Mouse (Mus musculus): Measurements from ENCODE around the gene Arhgef5. TPM values are rescaled to one million over a fixed set of nuclear protein-coding genes. Genes with fewer than 3 reads are reported as not detected.

Gene Arhgef5
- polyA plus RNA-seq, 1 experiment from 2014 or later: 8.1 TPM

DNA sequence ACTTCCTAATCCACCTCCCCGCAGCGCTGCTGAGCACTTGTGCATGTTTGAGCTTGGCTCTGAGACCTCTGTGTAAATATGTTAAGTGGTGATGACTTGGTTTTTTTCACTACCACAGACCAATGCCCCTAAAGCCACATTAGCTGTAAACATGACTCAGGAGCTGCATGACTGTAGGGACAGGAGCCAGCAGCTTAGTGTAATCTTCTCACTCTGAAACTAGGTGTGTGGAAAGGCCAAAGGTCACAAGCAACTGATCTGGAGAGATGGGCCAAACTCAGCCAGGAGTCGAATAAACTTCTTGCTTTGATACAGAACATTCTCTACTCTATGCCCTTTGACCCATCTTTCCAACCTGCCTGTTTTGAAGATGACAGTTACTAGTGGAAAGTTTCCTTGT is 26.7 kb downstream of the Arhgef5 start:
- Histone ChIP-seq H3K4me3 (no peak overlapping the region), H3K27ac (no peak overlapping the region), H3K27me3 (no peaks in the 10 kb centered on the region), H3K4me1 (peaks cover 5% of the 10 kb centered on the region), H3K36me3 (0 out of 2 replicates have a peak, but pooled peaks cover 5% of the 10 kb centered on the region), H3K9me3 (no peaks in the 10 kb centered on the region), H3K4me2 (replicated peaks) (no peak overlapping the region), H3K9ac (no peak overlapping the region)
- 71% methylated on average over 3 of the region's 3 CpGs for WGBS
- no peak for ATAC-seq (ENCODE audit: insufficient number of reproducible peaks, insufficient read depth, low FRiP score, low TSS enrichment)

DNA sequence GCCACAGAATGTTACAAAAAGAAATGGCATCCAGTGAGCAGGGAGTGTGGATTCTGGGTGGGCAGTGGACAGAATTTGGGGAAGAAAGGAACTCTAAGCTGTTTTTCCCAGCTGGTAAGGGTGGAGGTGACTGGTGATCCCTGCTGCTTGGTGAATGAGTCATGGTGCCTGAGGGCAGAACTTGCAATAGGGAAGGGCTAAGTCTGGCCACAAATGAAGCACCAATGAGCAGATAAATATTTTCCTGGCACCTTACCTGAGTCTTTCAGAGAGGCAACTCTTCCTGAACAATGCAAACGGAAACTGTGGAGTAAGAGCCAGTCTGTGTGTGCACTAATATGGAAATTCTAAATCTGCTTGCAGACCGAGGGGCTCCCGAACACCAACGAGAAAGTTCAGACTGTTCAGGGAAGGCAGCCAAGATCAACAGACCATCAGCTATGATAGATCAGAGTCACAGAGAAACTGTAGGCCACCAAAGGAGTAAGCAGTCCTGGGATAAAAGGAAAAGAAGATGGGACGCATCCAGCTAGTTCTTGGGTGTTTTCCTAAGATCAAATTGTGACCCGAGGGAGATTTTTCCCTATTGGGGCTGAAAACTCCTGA is 27.2 kb downstream of the Arhgef5 start:
- Histone ChIP-seq H3K36me3 (0 out of 2 replicates have a peak, but pooled peaks cover 5% of the 10 kb centered on the region), H3K27ac (no peak overlapping the region), H3K9me3 (no peaks in the 10 kb centered on the region), H3K9ac (no peak overlapping the region), H3K4me1 (peaks cover 8% of the 10 kb centered on the region), H3K27me3 (no peaks in the 10 kb centered on the region), H3K4me2 (replicated peaks) (no peak overlapping the region), H3K4me3 (no peak overlapping the region)
- no peak for ATAC-seq (ENCODE audit: insufficient number of reproducible peaks, insufficient read depth, low FRiP score, low TSS enrichment)
- 59% methylated on average over 6 of the region's 6 CpGs for WGBS

DNA sequence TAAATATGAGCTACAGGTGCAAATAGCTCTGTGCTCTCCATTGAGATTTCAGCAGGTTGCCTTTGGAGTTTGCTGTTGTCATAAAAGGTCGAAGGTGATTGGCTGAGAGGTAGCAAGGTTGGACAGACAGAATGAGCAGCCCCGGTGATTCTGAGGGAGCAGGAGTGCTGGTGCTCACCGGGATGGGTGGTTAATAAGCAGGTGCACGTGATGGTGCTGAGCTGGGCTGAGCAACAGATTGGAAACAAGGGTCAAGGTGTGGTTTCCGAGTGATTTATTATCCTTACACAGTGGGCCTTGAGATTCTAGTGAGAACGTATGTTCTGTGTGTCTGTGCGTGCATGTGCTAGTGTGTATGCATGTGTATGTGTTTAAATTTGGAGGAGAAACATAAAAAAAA is 27.8 kb downstream of the Arhgef5 start:
- 0 out of 2 replicates have a peak, but pooled peaks cover 5% of the 10 kb centered on the region for H3K36me3 ChIP-seq
- no peak overlapping the region for H3K4me2 ChIP-seq (replicated peaks)
- no peak overlapping the region for H3K27ac ChIP-seq
- ATAC-seq (ENCODE audit: insufficient number of reproducible peaks, insufficient read depth, low FRiP score, low TSS enrichment): no peak
- peaks cover 9% of the 10 kb centered on the region for H3K4me1 ChIP-seq
- no peak overlapping the region for H3K9ac ChIP-seq
- H3K4me3 ChIP-seq: no peak overlapping the region
- no peaks in the 10 kb centered on the region for H3K27me3 ChIP-seq
- H3K9me3 ChIP-seq: no peaks in the 10 kb centered on the region
- 78% methylated on average over 7 of the region's 7 CpGs for WGBS

DNA sequence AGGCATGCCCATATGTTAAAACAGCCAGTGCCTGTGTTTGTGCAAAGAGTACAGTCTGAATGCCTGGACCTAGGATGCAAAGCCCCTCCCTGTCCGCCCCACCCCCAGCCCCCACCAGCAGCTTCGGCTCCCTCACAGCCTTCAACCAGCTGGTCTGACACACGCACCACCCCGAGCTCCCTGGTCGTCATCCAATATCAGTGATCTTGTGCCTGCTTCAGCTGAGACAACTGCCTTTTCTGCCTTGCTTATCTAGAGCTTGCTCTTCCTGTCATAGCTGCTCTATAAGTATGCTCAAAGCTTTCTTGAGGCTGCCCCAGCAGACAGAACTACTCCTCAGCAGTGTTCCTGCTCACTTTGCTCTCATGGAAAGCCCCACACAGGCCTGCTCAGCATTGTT is 30.5 kb downstream of the Arhgef5 start:
- no peak overlapping the region for H3K4me2 ChIP-seq (replicated peaks)
- H3K36me3 ChIP-seq: no peaks in the 10 kb centered on the region

DNA sequence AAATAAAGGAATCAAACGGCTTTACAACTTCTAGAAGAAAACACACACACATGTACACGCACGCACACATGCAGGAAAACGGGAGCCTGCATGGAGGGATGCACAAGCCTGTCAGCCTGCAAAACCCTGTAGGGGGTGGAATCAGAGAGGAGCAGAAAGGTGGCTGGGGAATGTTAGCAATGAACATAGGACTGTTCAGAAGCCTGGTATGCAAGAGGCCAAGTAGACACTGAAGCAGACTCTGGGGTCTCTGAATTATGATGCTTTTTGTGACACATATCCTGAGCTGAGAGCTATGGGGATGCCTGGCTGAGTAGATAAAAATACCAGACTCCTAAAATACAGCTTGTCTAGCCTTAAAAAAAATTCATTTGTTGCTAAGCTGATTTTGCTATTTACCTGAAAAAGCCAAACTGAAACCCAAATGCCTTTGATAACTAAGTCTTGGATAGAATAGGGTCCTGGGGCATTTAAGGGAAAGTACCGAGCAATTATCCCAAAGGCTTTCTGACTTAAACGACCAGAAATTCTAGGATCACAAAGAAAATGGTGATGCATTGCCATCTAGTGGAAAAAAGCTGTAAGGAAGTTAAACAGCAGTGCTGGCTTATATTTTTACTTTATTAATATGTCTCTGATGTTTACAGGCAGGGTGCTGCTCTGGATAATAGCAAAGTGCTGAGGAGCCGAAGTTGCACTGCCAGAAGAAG is 31.6 kb downstream of the Arhgef5 start:
- H3K4me2 ChIP-seq (replicated peaks): no peak overlapping the region
- no peaks in the 10 kb centered on the region for H3K27me3 ChIP-seq
- no peaks in the 10 kb centered on the region for H3K36me3 ChIP-seq
- H3K27ac ChIP-seq: no peak overlapping the region
- H3K9me3 ChIP-seq: no peaks in the 10 kb centered on the region
- WGBS: 43% methylated on average over 7 of the region's 7 CpGs
- ATAC-seq (ENCODE audit: insufficient number of reproducible peaks, insufficient read depth, low FRiP score, low TSS enrichment): no peak
- H3K9ac ChIP-seq: no peak overlapping the region
- no peak overlapping the region for H3K4me3 ChIP-seq
- H3K4me1 ChIP-seq: peaks cover 9% of the 10 kb centered on the region

More for the DNA sequence above, 30.5 kb downstream of the Arhgef5 start:
- peaks cover 9% of the 10 kb centered on the region for H3K4me1 ChIP-seq
- H3K9me3 ChIP-seq: no peaks in the 10 kb centered on the region
- 40% methylated on average over 5 of the region's 5 CpGs for WGBS
- H3K9ac ChIP-seq: no peak overlapping the region
- no peak overlapping the region for H3K27ac ChIP-seq
- ATAC-seq (ENCODE audit: insufficient number of reproducible peaks, insufficient read depth, low FRiP score, low TSS enrichment): no peak
- H3K27me3 ChIP-seq: no peaks in the 10 kb centered on the region
- no peak overlapping the region for H3K4me3 ChIP-seq

DNA sequence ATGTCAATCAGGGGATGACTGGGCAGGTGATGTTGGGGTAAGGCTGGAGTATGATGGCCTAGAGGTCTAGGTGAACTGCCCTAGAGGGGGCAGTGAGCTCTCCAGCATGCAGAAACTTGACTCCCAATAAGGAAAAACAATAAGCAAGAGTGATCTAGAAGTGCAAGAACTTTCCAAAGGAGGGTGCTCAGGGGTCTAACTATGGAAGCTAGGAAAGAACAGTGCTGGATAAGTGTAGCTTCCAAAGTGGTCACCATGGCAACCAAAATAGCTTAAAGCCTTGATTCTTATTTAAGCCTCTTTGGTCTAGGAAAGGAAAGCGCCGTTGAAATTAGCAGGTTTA is 32.1 kb downstream of the Arhgef5 start:
- H3K9ac ChIP-seq: no peak overlapping the region
- H3K27ac ChIP-seq: no peak overlapping the region
- no peaks in the 10 kb centered on the region for H3K36me3 ChIP-seq
- H3K27me3 ChIP-seq: no peaks in the 10 kb centered on the region
- peaks cover 9% of the 10 kb centered on the region for H3K4me1 ChIP-seq
- no peaks in the 10 kb centered on the region for H3K9me3 ChIP-seq
- H3K4me3 ChIP-seq: no peak overlapping the region
- 28% methylated on average over 2 of the region's 2 CpGs for WGBS
- no peak for ATAC-seq (ENCODE audit: insufficient number of reproducible peaks, insufficient read depth, low FRiP score, low TSS enrichment)
- no peak overlapping the region for H3K4me2 ChIP-seq (replicated peaks)

DNA sequence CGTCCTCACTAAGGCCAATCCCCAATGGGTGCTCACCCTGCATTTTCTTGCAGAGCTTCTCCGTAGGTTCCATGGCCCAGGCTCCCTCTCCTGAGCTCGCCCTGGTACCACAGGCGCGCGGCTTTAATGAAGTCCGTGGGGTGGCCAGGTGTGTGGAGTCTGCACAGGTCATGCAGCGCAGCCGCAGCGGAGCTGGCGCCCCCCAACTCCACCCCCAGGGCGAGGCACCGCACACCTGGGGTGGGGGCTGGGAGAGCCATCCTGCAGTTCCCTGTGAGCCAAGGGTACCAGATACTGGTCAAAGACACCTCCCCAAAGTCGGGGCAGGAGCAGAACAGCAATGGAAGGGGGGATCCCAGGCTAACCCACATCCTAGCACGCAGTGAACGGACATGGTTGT is 44.1 kb downstream of the Arhgef5 start, which contains the start of gene Nobox:
TSS of gene Nobox (minus strand) at position 101 of the 400 bp plus-strand sequence.
- 0 out of 2 replicates have a peak, but pooled peaks have one; percentile 38 for ATAC-seq (ENCODE audit: insufficient number of reproducible peaks, insufficient read depth, low FRiP score, low TSS enrichment)
- H3K4me1 ChIP-seq: peaks cover 3% of the 10 kb centered on the region; the same call in 1 of the 2 replicates
- H3K36me3 ChIP-seq: no peaks in the 10 kb centered on the region
- H3K4me2 ChIP-seq (replicated peaks): no peak within 1 kb of the TSS
- no peaks in the 10 kb centered on the region for H3K9me3 ChIP-seq
- no peak within 1 kb of the TSS for H3K9ac ChIP-seq
- 64% methylated on average over 16 of the region's 16 CpGs for WGBS
- H3K27me3 ChIP-seq: no peaks in the 10 kb centered on the region
- H3K27ac ChIP-seq: no peak within 1 kb of the TSS
- H3K4me3 ChIP-seq: no peak within 1 kb of the TSS

DNA sequence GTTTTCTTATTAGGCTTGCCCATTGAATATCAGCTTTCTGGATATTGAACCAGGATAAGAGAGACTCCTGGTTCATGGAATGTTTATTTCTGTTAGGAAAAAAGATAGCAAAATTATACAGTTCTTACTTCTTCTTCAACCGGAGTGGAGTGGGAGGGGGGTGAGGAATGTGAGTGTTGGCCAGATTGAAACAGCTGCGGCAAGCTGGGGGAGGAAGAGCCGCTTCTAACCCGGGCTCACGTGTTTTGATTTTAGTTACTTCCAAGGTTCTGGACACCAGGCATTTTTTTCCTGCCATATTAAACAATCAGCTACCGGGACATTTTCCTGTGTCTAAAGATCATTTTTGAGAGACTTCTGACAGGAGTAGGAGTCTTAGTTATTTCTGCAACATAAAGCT is 44.7 kb downstream of the Arhgef5 start:
- WGBS: 51% methylated on average over 6 of the region's 6 CpGs

DNA sequence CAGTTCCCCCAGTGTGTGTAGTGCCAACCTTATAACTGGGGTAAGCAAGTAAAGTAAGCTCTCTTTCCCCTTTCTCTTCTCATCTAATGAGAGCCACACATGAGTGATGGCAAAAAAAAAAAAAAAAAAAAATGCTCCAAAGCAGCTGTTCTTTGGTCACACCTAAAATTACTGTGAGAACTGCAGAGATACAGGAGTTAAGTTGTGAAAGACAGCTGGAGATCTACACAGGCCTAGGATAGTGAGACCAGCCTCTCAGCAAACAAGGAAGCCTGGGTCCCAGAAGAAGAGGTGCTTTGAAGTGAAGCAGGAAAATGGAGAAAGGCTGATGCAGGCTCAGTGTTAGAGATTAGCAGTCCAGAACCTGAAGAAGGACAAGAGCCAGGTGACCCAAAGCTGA is 47.2 kb downstream of the Arhgef5 start:
- Histone ChIP-seq H3K27ac (no peak overlapping the region), H3K9me3 (no peaks in the 10 kb centered on the region), H3K9ac (no peak overlapping the region), H3K4me1 (peaks cover 3% of the 10 kb centered on the region; the same call in 1 of the 2 replicates), H3K36me3 (no peaks in the 10 kb centered on the region), H3K4me2 (replicated peaks) (no peak overlapping the region), H3K4me3 (no peak overlapping the region), H3K27me3 (no peaks in the 10 kb centered on the region)
- no peak for ATAC-seq (ENCODE audit: insufficient number of reproducible peaks, insufficient read depth, low FRiP score, low TSS enrichment)

More for the DNA sequence above, 44.7 kb downstream of the Arhgef5 start:
- no peaks in the 10 kb centered on the region for H3K36me3 ChIP-seq
- no peak for ATAC-seq (ENCODE audit: insufficient number of reproducible peaks, insufficient read depth, low FRiP score, low TSS enrichment)
- no peaks in the 10 kb centered on the region for H3K9me3 ChIP-seq
- peaks cover 3% of the 10 kb centered on the region; the same call in 1 of the 2 replicates for H3K4me1 ChIP-seq
- no peak overlapping the region for H3K9ac ChIP-seq
- H3K27me3 ChIP-seq: no peaks in the 10 kb centered on the region
- H3K4me2 ChIP-seq (replicated peaks): no peak overlapping the region
- no peak overlapping the region for H3K27ac ChIP-seq
- no peak overlapping the region for H3K4me3 ChIP-seq

DNA sequence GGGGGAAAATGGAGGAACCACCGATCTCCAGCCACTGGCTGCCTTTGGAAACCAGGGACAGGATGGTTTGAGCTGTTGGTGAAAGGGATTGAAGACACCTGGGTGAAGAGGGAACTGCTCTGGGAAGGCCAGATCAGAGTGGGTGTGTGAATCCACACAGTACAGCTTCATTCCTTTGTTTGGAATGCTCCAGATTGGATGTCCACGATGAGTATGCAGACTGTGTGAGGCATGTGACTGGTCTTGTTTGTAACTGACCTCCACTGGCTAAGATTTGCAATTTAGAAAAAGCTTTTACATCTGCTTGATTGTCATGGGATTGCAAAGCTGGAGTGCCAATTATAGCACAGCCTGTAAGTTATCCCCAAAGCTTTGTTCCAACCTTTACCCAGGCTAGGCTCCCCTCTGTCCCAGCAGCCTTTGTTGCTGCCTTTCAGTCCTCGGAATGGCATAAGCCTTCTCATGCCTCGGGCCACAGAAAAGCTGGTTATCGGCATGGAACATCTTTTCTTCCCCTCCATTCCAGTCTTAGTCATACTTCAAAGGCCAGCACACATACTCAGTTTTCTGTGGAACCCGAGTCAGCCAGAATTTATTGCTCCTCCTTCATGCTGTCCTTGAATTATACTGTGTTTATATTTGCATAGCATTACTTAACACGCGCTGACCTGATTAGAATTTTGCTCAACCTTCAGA is 47.7 kb downstream of the Arhgef5 start:
- Histone ChIP-seq H3K27ac (no peak overlapping the region), H3K9ac (no peak overlapping the region), H3K4me1 (peaks cover 3% of the 10 kb centered on the region; the same call in 1 of the 2 replicates), H3K27me3 (no peaks in the 10 kb centered on the region), H3K36me3 (no peaks in the 10 kb centered on the region), H3K4me3 (no peak overlapping the region), H3K9me3 (no peaks in the 10 kb centered on the region), H3K4me2 (replicated peaks) (no peak overlapping the region)
- ATAC-seq (ENCODE audit: insufficient number of reproducible peaks, insufficient read depth, low FRiP score, low TSS enrichment): no peak
- WGBS: 69% methylated on average over 8 of the region's 8 CpGs

DNA sequence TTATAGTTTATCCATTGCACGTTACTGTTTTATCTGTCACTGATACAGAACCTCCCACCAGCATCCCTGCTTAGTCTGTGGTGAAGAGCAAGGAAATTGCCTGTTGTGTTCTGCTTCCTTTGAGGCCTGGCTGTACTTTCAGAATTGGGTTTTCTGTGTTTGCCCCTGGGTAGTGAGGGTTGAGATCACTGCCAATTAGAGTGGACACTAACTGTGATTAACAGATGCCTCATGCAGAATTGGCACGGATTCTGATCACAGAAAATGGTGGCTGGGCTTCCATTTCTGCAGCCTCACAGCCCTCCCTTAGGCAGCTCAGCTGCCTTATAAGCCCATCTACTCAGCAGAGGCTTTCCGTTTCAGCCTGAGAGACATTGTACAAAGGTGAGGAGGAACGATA is 68.1 kb downstream of the Arhgef5 start:
- H3K4me1 ChIP-seq: no peaks in the 10 kb centered on the region
- no peaks in the 10 kb centered on the region for H3K27me3 ChIP-seq
- no peaks in the 10 kb centered on the region for H3K9me3 ChIP-seq
- no peak overlapping the region for H3K9ac ChIP-seq
- WGBS: 72% methylated on average over 4 of the region's 4 CpGs
- H3K4me2 ChIP-seq (replicated peaks): no peak overlapping the region
- no peak overlapping the region for H3K4me3 ChIP-seq
- no peak overlapping the region for H3K27ac ChIP-seq
- no peaks in the 10 kb centered on the region for H3K36me3 ChIP-seq
- no peak for ATAC-seq (ENCODE audit: insufficient number of reproducible peaks, insufficient read depth, low FRiP score, low TSS enrichment)
